Mouse (Mus musculus) thymus, adult 2 months (tissue): ENCODE results near the gene Zzef1. TPM values are rescaled to one million over a fixed set of nuclear protein-coding genes. Genes with fewer than 3 reads are reported as not detected.

Source experiments
- DNase-seq: peaks from one replicate; pipeline ENCODE4 v3.0.0; 2021
- H3K27ac ChIP-seq: fragments of 200-500 bp; 2 replicates; pipeline ENCODE4 v1.5.1; 2012; ENCODE audit warnings: low read length, control low read depth; ENCODE audit not compliant: control insufficient read depth, insufficient read depth
- H3K27me3 ChIP-seq: fragments of 200-500 bp; 2 replicates; pipeline ENCODE4 v1.6.1; 2012; ENCODE audit warnings: mild to moderate bottlenecking, low read length, moderate library complexity, mixed read lengths; ENCODE audit not compliant: control insufficient read depth, insufficient read depth
- H3K36me3 ChIP-seq: fragments of 200-500 bp; 2 replicates; pipeline ENCODE4 v1.6.1; 2012; ENCODE audit warnings: mild to moderate bottlenecking, low read length, moderate library complexity; ENCODE audit not compliant: control insufficient read depth, insufficient read depth
- H3K4me1 ChIP-seq: fragments of 200-500 bp; replicated peaks from 2 replicates; pipeline ENCODE4 v1.6.1; 2012; ENCODE audit warnings: low read length; ENCODE audit not compliant: control insufficient read depth, insufficient read depth
- H3K4me3 ChIP-seq: fragments of 200-500 bp; 2 replicates; pipeline ENCODE4 v1.5.1; 2012; ENCODE audit warnings: mild to moderate bottlenecking, low read length, control low read depth, moderate library complexity; ENCODE audit not compliant: control insufficient read depth, insufficient read depth
- CTCF ChIP-seq: fragments of 200-500 bp; IDR thresholded peaks from 2 replicates; pipeline ENCODE4 v1.5.1; 2012; ENCODE audit warnings: mild to moderate bottlenecking, control low read depth, low read length, moderate library complexity, borderline replicate concordance; ENCODE audit not compliant: control insufficient read depth, poor library complexity, insufficient read depth; ENCODE audit errors: extremely low read depth
- POLR2A ChIP-seq: fragments of 200-500 bp; IDR thresholded peaks from 2 replicates; pipeline ENCODE4 v1.6.1; 2012; ENCODE audit warnings: mild to moderate bottlenecking, low read length, control low read depth, moderate library complexity; ENCODE audit not compliant: control insufficient read depth, poor library complexity, insufficient read depth; ENCODE audit errors: extremely low read depth
- WGBS: fragments of 180-500 bp; shearing (Covaris S2); methylation state at CpG from one replicate; pipeline ENCODE4 v1.1.7; 2018; 5-methylcytosine and 5-hydroxymethylcytosine counted together
- polyA plus RNA-seq: library from polyadenylated mRNA; depleted of rRNA; stranded (reverse); fragments of >200 nt; gene quantifications from 2 replicates; pipeline ENCODE4 v1.2.3, GENCODE M21; 2012

Gene Zzef1
- polyA plus RNA-seq, 1 experiment = 52.8 TPM

DNA sequence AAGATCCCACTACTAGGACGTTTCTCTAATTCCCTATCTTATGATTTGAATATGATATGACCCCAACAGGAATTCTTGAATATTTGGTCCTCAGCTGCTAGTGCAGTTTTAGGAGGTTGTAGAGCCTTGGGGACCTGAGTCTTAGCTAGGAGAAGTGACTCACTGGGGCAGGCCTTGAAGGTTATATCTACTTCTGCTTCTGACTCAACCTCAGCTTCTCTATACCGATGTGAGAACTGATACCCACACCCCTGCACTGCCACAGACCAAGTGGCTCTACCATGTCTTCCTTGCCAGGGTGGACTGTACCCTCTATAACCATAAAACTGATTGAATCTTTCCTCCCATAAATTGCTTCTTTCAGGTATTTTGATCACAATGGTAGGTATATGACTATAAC, 13.9 kb upstream of the Zzef1 start:
- no peak for DNase-seq
- Histone ChIP-seq H3K36me3 (no peaks in the 10 kb centered on the region), H3K27me3 (no peaks in the 10 kb centered on the region), H3K27ac (no peak overlapping the region), H3K4me3 (no peak overlapping the region), H3K4me1 (no peaks in the 10 kb centered on the region)
- no peak for TF ChIP-seq CTCF
- TF ChIP-seq POLR2A = no peak
- 67% methylated on average over 2 of the region's 2 CpGs for WGBS

DNA sequence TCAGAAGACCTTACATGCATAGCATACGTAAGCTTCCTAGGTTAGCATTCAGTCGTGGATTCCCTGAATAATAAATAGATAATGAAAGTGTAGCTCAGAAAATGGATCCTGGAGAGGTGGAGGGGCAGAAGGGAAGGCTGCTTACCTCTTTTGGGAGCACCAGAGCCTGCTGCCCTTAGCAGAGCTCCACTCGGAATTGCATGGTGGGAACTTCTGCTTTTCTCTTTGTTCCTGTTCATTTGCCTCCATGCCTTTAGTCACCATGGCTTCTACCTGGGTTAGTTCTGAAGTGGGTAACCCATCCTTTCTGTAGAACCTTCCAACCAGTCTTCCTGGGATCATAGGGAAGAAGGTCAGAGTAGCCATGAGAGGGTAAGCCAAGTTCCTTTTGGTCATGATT, 13.5 kb upstream of the Zzef1 start:
- 90% methylated on average over 3 of the region's 3 CpGs for WGBS
- Histone ChIP-seq H3K4me3 (no peak overlapping the region), H3K4me1 (no peaks in the 10 kb centered on the region), H3K27ac (no peak overlapping the region), H3K27me3 (no peaks in the 10 kb centered on the region), H3K36me3 (no peaks in the 10 kb centered on the region)
- DNase-seq = no peak
- TF ChIP-seq CTCF (no peak), POLR2A (no peak)

DNA sequence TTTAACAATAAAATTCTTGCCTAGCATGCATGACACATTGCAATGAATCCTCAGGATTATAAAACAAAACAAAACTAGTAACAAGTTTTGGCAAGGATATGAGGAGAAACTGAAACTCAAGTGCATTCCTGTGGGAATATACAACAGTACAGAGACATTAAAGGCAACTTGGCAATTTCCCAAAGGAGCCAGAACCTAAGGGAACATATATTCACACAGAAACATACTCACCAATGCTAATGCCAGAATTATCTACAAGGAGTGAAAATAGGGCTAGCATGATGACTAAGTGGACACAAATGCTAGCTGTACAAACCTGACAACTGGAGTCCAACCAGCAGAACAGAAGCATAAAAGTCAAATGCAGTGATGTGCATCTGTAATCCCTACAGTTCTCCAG, 4.0 kb upstream of the Zzef1 start:
- no peak for DNase-seq
- H3K4me1 ChIP-seq = 0 out of 2 replicates have a peak, but pooled peaks cover 2% of the 10 kb centered on the region
- H3K4me3 ChIP-seq = no peak overlapping the region
- H3K27ac ChIP-seq = no peak overlapping the region
- no peak for TF ChIP-seq POLR2A
- TF ChIP-seq CTCF = no peak
- no peaks in the 10 kb centered on the region for H3K36me3 ChIP-seq
- no peaks in the 10 kb centered on the region for H3K27me3 ChIP-seq

DNA sequence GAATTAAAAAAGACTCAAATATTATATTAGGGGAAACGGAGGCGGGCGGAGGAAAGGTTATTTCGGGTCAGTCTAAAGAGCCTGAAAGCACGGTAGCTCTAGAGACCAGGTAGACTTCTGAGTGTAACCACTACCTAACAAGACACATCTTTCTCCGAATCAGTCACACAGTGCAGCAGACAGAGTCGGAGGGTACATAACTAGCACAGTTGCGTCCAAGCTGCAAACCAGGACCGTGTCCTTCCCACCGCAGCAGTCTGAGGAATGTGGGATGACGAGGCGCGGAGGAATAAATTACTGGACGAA, 924 bp upstream of the Zzef1 start:
- no peak for DNase-seq
- H3K4me1 ChIP-seq = 0 out of 2 replicates have a peak, but pooled peaks cover 2% of the 10 kb centered on the region
- no peaks in the 10 kb centered on the region for H3K27me3 ChIP-seq
- TF ChIP-seq POLR2A = no peak
- no peak for TF ChIP-seq CTCF
- no peaks in the 10 kb centered on the region for H3K36me3 ChIP-seq
- peak overlapping the region; percentile 57 for H3K27ac ChIP-seq
- 6% methylated on average over 14 of the region's 14 CpGs for WGBS
- peak overlapping the region; percentile 79 for H3K4me3 ChIP-seq

DNA sequence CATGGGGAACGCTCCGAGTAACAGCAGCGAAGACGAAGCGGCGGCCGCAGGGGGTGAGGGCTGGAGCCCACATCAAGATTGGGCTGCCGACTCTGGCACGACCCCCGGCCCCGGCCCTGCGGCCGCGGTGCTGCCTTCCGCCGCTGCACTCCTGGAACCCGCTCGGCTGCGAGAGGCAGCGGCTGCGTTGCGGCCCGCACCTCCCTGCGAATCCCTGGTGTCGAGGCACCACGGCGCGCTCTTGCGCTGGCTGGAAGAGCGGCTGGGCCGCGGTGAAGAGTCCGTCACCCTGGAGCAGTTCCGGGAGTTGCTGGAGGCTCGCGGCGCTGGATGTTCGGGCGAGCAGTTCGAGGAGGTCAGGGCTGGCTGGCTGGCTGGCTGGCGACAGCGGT, 266 bp downstream of the Zzef1 start:
- DNase-seq = no peak
- TF ChIP-seq CTCF (no peak), POLR2A (no peak; the same call in 1 of the 2 replicates)
- peak overlapping the region; percentile 79 for H3K4me3 ChIP-seq
- no peak overlapping the region for H3K27ac ChIP-seq
- no peaks in the 10 kb centered on the region for H3K36me3 ChIP-seq
- H3K27me3 ChIP-seq = no peaks in the 10 kb centered on the region
- WGBS = under 1% methylated on average over 42 of the region's 42 CpGs
- 0 out of 2 replicates have a peak, but pooled peaks cover 2% of the 10 kb centered on the region for H3K4me1 ChIP-seq

DNA sequence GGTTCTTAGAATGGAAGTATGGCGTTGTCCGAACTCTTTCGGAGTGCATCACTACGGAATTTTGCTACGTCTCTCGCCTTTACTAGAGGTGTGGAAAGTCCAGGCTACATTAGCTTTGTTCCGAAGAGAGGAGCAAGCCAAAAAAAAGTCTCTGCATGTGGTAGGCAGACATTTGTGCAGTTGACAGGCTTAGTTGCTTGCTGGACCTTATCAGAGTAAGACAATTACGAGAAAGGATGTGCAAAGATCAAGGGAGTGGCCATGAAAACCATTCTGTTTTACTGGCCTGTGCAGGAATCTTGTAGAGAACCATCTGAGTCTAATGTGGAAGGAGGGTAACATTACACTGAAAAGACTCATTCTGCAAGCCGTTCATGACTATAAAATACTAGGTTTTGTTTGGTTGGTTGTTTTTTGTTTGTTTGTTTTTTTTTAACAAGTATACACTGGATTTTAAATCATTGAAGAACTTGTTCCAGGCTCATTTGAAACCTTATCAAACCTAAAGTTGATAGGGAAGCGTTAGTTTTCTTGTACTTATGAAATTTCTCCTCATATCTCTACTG, 830 bp downstream of the Zzef1 start:
- DNase-seq = no peak
- H3K27ac ChIP-seq = no peak overlapping the region
- TF ChIP-seq CTCF (no peak), POLR2A (no peak; the same call in 1 of the 2 replicates)
- peak overlapping the region; percentile 79 for H3K4me3 ChIP-seq
- WGBS = 16% methylated on average over 10 of the region's 10 CpGs
- H3K4me1 ChIP-seq = 0 out of 2 replicates have a peak, but pooled peaks cover 2% of the 10 kb centered on the region
- H3K27me3 ChIP-seq = no peaks in the 10 kb centered on the region
- no peaks in the 10 kb centered on the region for H3K36me3 ChIP-seq

DNA sequence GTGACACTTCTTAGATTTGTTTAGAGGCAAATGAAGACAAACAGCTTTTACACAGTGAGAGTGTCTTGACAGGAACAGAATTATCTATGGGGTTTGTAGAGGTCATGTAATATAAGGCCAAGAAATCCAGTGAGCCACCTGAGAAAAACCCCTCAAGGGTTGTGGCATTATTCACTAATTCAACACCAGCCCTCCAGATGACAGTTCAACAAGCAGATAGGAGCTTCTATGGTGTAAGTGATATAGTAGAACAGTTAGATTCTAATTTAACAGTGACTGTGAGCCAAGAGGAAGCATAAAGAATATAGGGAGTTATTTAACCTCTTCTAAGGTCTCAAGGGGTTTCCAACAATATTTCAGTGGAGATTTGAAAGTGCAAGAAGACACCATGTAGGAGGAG, 2.1 kb downstream of the Zzef1 start:
- Histone ChIP-seq H3K27ac (no peak overlapping the region), H3K4me1 (0 out of 2 replicates have a peak, but pooled peaks cover 2% of the 10 kb centered on the region), H3K36me3 (no peaks in the 10 kb centered on the region), H3K4me3 (no peak overlapping the region), H3K27me3 (no peaks in the 10 kb centered on the region)
- DNase-seq = no peak
- TF ChIP-seq POLR2A (no peak), CTCF (no peak)

DNA sequence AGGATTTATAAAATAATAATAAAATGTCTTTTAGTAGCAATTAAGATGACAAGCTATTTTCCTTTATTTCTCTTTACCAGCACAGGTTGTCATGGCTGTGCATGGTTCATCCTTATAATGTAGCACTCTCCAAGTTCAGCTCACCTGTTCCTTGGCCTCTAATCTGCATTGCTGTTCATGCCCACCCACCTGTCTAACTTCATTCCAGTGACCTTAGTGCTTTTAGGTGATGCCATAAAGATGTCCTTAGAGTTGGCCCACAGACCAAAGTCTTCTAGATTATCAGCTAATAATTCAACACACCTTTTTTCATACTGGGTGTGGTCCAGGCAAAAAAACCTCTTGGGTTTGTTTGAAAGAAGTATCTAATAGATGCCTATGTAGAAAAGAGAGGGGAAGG, 5.2 kb downstream of the Zzef1 start:
- TF ChIP-seq CTCF = no peak
- no peak for TF ChIP-seq POLR2A
- H3K36me3 ChIP-seq = no peaks in the 10 kb centered on the region
- H3K27me3 ChIP-seq = no peaks in the 10 kb centered on the region
- no peak overlapping the region for H3K27ac ChIP-seq
- H3K4me3 ChIP-seq = no peak overlapping the region
- 0 out of 2 replicates have a peak, but pooled peaks cover 2% of the 10 kb centered on the region for H3K4me1 ChIP-seq
- DNase-seq = no peak
